Mouse (Mus musculus) R1 (cell line): ENCODE measurements around the gene Pdcd10.

Source experiments
- DNase-seq: peaks from one replicate; pipeline ENCODE4 v3.0.0-alpha.2; 2018; ENCODE audit warnings: low read depth, low spot score

Gene Pdcd10

GRCm38 (mm10) chr3:75556695-75557291, at the start of gene Pdcd10:
TSS of gene Pdcd10 (minus strand) at chr3:75556856.
- DNase-seq, result peak; percentile 100

DNA sequence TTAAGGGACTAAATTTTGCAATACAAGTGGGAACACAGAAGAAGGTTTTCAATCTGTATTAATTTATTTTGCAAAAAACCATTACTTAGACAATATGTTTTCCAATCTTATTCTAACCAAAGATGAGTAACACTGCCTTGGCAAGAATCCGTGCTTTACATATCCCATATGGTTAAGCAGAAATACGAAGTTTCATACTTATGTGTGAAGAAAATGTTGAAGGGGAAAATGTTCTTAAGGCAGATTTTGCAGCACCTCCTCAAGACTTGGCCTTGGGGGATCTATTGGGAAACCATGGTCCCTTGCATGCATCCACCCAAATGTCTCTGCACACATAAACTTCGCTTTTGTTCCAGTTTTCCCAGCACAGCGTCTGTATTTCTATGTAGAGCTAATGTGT, 28.2 kb upstream of the Pdcd10 start:
- no peak for DNase-seq

- no peak for DNase-seq
These were observed 26.6 kb upstream of the Pdcd10 start for GRCm38 (mm10) chr3:75583293-75583692.

GRCm38 (mm10) chr3:75579352-75579751, 22.7 kb upstream of the Pdcd10 start:
- DNase-seq, result peak; percentile 78

DNA sequence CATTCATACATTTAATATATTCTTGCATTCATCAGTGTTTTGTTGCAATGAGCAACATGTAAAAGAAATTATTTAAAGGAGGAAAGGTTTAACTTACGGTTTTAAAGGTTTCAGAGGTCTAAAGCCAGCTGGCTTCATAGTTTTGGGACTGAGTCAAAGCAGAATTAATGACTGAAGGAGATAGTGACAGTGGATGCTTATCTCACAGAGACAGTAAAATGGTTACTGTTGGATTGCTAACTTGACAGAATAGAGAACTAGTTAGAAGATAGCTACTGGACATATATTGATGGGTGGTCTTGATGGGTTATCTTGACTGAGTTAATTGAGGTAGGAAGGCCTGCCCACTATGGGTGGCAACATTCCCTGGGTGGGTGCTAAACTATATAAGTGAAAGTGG, 18.9 kb upstream of the Pdcd10 start:
- no peak for DNase-seq

DNA sequence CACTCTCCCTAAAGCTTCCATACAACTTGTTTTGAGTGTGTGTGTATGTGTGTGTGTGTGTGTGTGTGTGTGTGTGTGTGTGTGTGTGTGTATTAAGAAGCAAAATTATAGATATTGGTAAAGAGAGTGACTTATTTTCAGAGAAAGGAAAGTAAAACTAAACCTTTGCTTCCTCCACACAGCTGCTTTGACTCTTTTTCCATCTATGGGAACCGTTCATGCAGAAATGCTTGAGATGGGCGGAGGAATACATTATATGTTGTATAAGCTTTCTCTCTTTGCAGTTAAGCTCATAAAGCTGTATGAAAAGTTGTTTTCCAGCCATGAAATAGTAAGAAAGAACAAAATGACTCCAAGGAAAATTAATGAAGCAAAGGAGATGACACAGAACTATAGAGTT, 17.4 kb upstream of the Pdcd10 start:
- no peak for DNase-seq

DNA sequence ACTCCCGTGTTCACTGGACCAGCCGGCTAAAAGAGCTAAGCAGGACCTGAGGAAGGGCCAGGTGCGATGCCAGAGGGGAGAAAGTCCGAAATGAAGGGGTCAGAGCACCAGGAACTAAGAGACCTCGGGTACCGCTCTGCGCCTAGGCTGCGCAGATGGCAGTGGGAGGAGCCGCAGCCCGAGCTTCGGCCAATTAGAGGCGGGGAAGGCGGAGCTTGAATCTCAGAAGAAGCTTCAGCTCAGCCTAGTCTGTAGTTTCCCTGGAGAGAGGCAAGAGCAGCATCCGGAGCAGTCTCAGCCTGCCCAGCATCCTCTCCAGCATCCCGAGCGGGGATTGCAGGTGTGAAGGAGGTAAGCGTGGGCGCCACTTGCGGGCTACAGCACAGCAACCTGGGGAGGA, 636 bp upstream of the Pdcd10 start, which contains the start of gene Serpini1:
TSS of gene Serpini1 (plus strand) at position 256 of the 400 bp plus-strand sequence.
- peak; percentile 95 for DNase-seq

DNA sequence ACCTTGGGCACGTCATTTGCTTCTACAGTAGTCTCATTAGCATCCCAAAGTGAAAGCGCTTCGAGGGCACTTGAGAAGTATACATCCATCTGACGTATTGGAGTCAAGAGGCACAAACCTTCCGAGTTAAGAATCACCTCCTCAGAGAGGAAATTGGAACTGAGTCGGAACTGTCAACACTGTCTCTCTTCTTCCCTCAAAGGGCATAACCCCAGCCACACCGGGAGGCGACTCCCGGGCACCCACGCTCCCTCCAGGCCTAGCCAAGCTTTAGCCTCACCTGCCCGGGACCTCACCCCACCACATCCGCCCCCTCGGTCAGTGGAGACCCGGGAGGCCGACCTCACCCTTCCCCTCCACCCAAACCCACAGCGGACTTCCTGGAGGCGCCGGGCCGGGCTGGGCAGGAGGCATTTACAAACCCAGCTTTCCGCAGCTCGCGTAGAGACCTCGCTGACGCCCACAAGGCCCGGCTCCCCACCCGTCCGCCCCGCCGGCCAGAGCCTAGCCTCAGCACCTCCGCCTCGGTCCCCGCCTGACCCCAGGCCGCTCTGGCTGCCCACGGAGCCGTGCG, 448 bp downstream of the Pdcd10 start:
- peak; percentile 68 for DNase-seq

DNA sequence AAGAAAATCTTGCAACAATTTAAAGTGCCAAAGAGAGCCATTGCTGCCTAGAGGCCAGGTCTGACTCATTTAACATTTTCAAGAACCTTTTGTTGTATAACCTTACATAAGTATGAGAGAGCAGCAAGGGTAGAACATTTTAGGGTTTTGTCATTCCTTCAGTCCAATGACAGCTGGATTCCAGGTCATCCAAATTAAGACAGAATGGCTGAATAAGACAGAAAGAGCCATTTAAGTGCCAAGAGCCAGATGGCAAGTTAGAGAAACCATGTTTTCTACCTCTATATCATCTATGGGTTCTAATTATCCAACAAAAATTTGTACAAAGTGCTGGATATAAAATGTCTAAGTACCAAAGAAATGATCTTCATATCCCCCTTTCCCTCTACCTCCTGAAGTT, 5.4 kb downstream of the Pdcd10 start:
- DNase-seq, result no peak

DNA sequence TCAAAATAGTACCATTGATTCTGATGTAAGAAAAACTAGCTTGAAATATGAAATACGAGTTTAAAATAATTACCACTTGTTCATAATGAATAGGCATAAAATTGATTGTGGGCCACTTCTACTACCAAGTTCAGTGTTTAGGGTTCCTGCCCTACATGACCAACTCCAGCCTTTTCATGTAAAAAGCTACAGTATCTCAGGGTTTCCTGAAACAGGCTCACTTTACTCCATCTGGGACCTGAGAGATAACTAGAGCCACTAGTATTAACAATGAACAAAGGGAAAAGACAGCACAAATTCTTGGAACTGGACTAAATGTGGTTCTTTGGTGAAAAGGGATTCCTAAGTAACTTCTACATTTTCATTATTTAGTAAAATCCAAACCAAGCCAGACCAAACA, 12.4 kb downstream of the Pdcd10 start:
- no peak for DNase-seq

DNA sequence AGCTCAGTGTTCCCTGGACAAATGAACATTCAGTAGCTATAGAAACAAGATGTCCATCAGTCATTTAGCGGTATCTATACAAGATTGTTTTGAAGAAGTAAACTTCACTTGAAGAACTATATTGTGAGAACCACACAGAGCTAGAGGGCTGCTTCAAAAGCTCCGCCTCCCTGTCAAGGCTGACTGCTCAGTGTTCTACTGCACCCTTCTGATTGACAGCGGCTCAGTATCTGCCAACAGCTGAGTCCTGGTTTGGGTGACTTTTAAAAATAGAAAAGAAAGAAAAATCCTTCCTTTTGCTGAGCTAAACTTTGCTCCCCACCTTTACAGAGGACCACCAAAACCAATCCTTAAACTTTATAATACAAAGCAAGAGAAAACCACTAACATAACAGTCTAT, 13.8 kb downstream of the Pdcd10 start:
- DNase-seq, result no peak

DNA sequence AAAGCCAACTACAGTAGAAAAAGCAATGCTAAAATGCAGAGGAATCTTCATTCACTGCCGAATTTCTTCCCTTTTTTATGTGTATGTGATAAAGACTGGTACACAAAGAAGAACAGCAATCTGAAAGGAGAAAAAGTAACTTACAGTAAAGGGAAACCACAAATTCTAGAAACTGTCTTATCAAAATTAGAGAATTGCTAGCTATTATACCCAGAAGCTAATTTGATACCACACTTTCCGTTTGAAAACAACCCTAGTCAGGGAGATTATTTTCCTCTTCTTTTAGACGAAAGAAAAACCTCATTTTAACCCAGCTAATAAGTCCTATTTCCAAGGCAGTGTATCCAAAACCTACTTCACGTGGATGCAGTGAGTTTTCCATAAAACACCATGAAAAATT, 15.4 kb downstream of the Pdcd10 start:
- DNase-seq, result no peak

GRCm38 (mm10) chr3:75534045-75534834, 22.4 kb downstream of the Pdcd10 start:
- DNase-seq, result no peak

DNA sequence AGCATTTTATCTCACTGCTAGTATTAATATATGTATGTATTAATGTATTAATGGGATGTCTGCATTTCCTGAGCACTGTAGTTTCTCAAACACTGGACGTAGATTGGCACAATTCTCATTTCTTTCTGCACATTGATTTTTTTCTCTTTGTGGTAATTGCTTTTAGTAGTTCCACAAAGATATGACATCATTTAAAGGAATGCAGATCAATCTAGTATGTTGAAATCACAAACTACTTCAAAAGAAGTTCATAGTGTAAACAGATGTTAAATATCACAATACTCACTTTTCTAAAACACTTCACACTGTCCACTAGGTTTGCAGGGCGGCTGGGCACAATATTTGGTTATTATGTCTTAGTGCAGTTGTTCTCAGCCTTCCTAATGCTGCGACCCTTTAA, 25.6 kb downstream of the Pdcd10 start:
- DNase-seq, result no peak

- DNase-seq, result no peak
These were observed 34.1 kb downstream of the Pdcd10 start for GRCm38 (mm10) chr3:75522527-75522926.

DNA sequence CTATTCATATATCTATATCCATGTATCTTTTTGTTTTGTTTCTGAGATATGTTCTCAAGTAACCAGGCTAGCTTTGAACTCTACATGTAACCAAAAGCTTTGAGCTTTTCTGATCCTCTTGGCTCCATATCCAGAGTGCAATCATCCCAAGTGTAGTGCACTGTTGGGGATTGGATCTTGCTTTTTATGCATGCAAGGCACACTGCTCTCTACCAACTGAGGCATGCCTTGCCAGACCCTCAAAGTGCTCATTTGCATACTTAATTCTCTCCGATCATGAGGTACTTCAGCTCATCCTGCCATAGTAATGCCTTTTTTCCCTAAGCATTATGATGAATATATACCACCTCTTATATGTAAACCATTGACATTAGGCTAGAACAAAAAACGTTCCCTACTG, 35.3 kb downstream of the Pdcd10 start:
- no peak for DNase-seq

- DNase-seq, result peak; percentile 47
These were observed 38.9 kb downstream of the Pdcd10 start for GRCm38 (mm10) chr3:75517631-75518250.

- DNase-seq, result no peak
These were observed 57.4 kb downstream of the Pdcd10 start for GRCm38 (mm10) chr3:75498961-75499960.

GRCm38 (mm10) chr3:75492913-75493312, 63.7 kb downstream of the Pdcd10 start:
- no peak for DNase-seq

- no peak for DNase-seq
These were observed 74.6 kb downstream of the Pdcd10 start, which contains the start of gene Wdr49 for GRCm38 (mm10) chr3:75482056-75482455. TSS of gene Wdr49 (minus strand) at chr3:75482156.

DNA sequence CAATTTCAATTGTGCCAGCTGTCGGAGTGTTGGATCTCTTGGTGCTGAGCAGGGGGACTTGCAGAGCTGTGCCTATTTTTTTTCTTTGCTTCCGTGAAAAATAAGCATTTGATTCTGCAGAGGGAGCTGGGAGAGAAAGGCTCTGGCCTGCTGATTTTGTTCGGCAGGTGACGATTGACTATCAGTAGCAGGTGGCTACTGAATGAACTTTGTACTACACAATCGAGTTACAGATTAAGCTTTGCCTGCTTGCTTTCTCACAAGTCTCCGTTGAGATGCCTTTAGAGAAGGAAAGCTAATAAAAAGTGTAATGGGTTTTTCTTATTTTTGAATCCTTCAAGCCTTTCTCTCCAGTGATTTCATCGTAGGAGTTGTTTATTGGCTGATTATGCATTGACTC, 81.5 kb downstream of the Pdcd10 start:
- no peak for DNase-seq
